Mouse (Mus musculus) kidney, embryonic 15.5 days (tissue): ENCODE measurements around the gene Rundc3a. TPM values are rescaled to one million over a fixed set of nuclear protein-coding genes. Genes with fewer than 3 reads are reported as not detected.
"Not testable (repeated sequence)": the region's sequence is repeated elsewhere in the genome, so short reads cannot be mapped to it uniquely, and the experiment has no call there.

ENCODE experiments used
- ATAC-seq: fragments of 200-750 bp; cut with Nextera tagmentation; replicated peaks from 2 replicates; pipeline ENCODE4 v1.8.0; 2017; ENCODE audit warnings: moderate TSS enrichment; ENCODE audit not compliant: low FRiP score
- H3K27ac ChIP-seq: fragments of 300-500 bp; sonication (generic); 2 replicates; pipeline ENCODE4 v1.5.1; 2015; ENCODE audit warnings: mild to moderate bottlenecking, inconsistent platforms
- H3K27me3 ChIP-seq: fragments of 300-500 bp; sonication (generic); 2 replicates; pipeline ENCODE4 v1.6.1; 2015; ENCODE audit warnings: inconsistent platforms
- H3K36me3 ChIP-seq: fragments of 300-500 bp; sonication (generic); 2 replicates; pipeline ENCODE4 v1.6.1; 2015; ENCODE audit warnings: inconsistent platforms
- H3K4me1 ChIP-seq: fragments of 300-500 bp; sonication (generic); 2 replicates; pipeline ENCODE4 v1.6.1; 2015; ENCODE audit warnings: inconsistent platforms
- H3K4me2 ChIP-seq: fragments of 300-500 bp; sonication (generic); 2 replicates; pipeline ENCODE4 v1.6.1; 2015; ENCODE audit warnings: moderate library complexity, mild to moderate bottlenecking, inconsistent platforms
- H3K4me3 ChIP-seq: fragments of 300-500 bp; sonication (generic); replicated peaks from 2 replicates; pipeline ENCODE4 v1.5.1; 2015; ENCODE audit warnings: mild to moderate bottlenecking, inconsistent platforms
- H3K9ac ChIP-seq: fragments of 300-500 bp; sonication (generic); 2 replicates; pipeline ENCODE4 v1.6.1; 2015; ENCODE audit warnings: mild to moderate bottlenecking, inconsistent platforms
- H3K9me3 ChIP-seq: fragments of 300-500 bp; sonication (generic); replicated peaks from 2 replicates; pipeline ENCODE4 v1.6.1; 2016; ENCODE audit warnings: inconsistent platforms
- WGBS: fragments of 180-500 bp; shearing (Covaris S2); methylation state at CpG from one replicate; pipeline ENCODE4 v1.1.7; 2015; ENCODE audit warnings: mixed read lengths; 5-methylcytosine and 5-hydroxymethylcytosine counted together
- polyA plus RNA-seq: library from polyadenylated mRNA; unstranded; fragments of >200 nt; fragmentation: Nextera tagmentation; extraction: Ambion mirVana; gene quantifications from 2 replicates; pipeline ENCODE4 v1.2.1, GENCODE M21; 2015

Rundc3a gene
- polyA plus RNA-seq, 1 experiment from 2014 or later, result 4.9 TPM

- H3K27ac ChIP-seq, result no peak overlapping the region
- no peak overlapping the region for H3K4me3 ChIP-seq
- 0 out of 2 replicates have a peak, but pooled peaks cover 3% of the 10 kb centered on the region for H3K4me1 ChIP-seq
- ATAC-seq, result no peak
- H3K9ac ChIP-seq, result no peak overlapping the region
- H3K27me3 ChIP-seq, result no peaks in the 10 kb centered on the region
- WGBS, result 94% methylated on average over 1 of the region's 1 CpGs
- no peak overlapping the region for H3K4me2 ChIP-seq
- no peaks in the 10 kb centered on the region for H3K36me3 ChIP-seq
- H3K9me3 ChIP-seq, result 0 out of 2 replicates have a peak, but pooled peaks cover 3% of the 10 kb centered on the region
Measured at GRCm38 (mm10) chr11:102383365-102384136, 9.7 kb upstream of the Rundc3a start.

GRCm38 (mm10) chr11:102384418-102384817 is 8.8 kb upstream of the Rundc3a start:
- Histone ChIP-seq H3K27ac (no peak overlapping the region), H3K9ac (no peak overlapping the region), H3K9me3 (no peaks in the 10 kb centered on the region), H3K4me3 (no peak overlapping the region), H3K36me3 (no peaks in the 10 kb centered on the region), H3K4me2 (no peak overlapping the region), H3K4me1 (0 out of 2 replicates have a peak, but pooled peaks cover 3% of the 10 kb centered on the region), H3K27me3 (no peaks in the 10 kb centered on the region)
- no peak for ATAC-seq
- WGBS, result 66% methylated on average over 2 of the region's 2 CpGs

GRCm38 (mm10) chr11:102385075-102385474 is 8.1 kb upstream of the Rundc3a start:
- Histone ChIP-seq H3K27ac (no peak overlapping the region), H3K27me3 (no peaks in the 10 kb centered on the region), H3K9ac (no peak overlapping the region), H3K9me3 (no peaks in the 10 kb centered on the region), H3K4me3 (no peak overlapping the region), H3K4me2 (no peak overlapping the region), H3K4me1 (0 out of 2 replicates have a peak, but pooled peaks cover 3% of the 10 kb centered on the region), H3K36me3 (no peaks in the 10 kb centered on the region)
- WGBS, result 52% methylated on average over 4 of the region's 4 CpGs
- ATAC-seq, result no peak

DNA sequence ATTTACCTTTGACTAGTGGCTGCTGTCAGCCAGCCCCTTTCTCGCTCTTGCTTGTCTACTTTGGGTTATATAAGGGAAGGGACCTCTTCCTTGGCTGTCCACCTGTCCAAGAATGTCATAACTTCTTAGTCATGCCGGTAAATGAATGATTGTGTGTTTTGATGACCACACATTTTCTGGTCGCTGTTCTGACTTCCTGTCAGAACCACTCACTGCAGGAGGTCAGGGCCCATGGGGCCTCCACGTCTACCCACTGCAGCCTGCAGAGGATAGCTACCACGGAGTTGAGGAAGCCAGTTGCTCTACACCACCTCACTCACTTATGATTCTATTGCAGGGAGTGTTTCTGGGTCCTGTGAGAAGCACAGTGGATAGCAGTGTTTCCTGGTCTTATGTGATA is 7.1 kb upstream of the Rundc3a start:
- Histone ChIP-seq H3K4me1 (no peaks in the 10 kb centered on the region), H3K9ac (no peak overlapping the region), H3K27me3 (no peaks in the 10 kb centered on the region), H3K4me2 (no peak overlapping the region), H3K4me3 (no peak overlapping the region), H3K27ac (no peak overlapping the region), H3K9me3 (no peaks in the 10 kb centered on the region), H3K36me3 (no peaks in the 10 kb centered on the region)
- no peak for ATAC-seq
- WGBS, result 57% methylated on average over 5 of the region's 5 CpGs

DNA sequence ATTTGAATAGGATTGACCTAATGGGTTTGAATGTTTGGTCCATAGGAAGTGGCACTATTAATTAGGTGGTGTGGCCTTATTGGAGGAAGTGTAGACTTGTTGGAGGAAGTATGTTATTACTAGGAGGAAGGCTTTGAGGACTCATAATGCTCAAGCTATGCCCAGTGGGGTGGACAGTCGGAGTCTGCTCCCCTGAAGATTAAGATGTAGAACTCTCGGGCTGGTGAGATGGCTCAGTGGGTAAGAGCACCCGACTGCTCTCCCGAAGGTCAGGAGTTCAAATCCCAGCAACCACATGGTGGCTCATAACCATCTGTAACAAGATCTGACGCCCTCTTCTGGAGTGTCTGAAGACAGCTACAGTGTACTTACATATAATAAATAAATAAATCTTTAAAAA is 3.8 kb upstream of the Rundc3a start:
- H3K4me2 ChIP-seq, H3K27ac ChIP-seq, H3K36me3 ChIP-seq, H3K4me3 ChIP-seq, H3K9me3 ChIP-seq, H3K9ac ChIP-seq, ATAC-seq: not testable (repeated sequence)
- WGBS, result 83% methylated on average over 4 of the region's 5 CpGs
- Histone ChIP-seq H3K27me3 (peaks cover 16% of the 10 kb centered on the region), H3K4me1 (peaks cover 21% of the 10 kb centered on the region)

DNA sequence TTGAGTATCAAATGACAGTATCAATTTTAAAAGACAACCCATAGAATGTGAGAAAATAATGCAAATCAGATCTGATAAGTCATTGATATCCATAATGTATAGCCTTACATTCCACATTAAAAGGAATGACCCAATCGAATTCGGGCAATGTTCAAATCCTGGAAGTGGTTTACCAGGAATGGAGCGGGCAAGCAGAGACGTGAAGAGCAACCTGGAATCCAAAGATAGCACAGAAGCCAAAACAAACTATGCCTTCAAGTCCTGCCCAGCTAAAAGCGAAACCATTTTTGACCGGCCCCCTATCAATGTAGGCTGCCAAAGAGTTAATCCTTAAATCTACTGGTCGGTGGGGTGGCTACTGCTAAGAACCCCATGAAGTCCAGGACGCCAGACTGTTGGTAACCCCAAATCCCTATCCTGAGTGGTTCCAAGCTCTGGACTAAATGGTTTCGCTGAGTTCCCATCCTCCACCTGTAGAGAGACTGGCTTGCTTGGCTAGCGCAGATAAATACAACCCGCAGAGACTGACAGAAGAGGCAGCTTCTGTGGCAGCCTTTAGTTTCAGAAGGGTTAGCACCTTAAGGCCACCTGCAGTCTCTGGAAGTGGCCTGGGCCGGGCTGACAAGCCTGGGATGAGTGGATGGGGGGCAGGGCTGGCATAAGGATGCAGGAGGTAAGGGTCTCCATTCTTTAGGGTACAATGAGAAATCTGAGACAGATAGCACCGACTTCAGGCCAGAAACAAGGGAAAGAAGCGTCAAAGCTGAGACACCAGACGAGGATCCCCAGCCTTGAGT is 564 bp upstream of the Rundc3a start:
- H3K4me2 ChIP-seq, result peak overlapping the region; percentile 95
- ATAC-seq, result peak; percentile 45; the same call in 1 of the 2 replicates
- no peak overlapping the region for H3K27ac ChIP-seq
- 22% methylated on average over 15 of the region's 15 CpGs for WGBS
- H3K27me3 ChIP-seq, result peaks cover 44% of the 10 kb centered on the region
- H3K4me3 ChIP-seq, result peak overlapping the region; percentile 47
- H3K9me3 ChIP-seq, result no peaks in the 10 kb centered on the region
- H3K36me3 ChIP-seq, result no peaks in the 10 kb centered on the region
- peaks cover 25% of the 10 kb centered on the region for H3K4me1 ChIP-seq
- no peak overlapping the region for H3K9ac ChIP-seq

DNA sequence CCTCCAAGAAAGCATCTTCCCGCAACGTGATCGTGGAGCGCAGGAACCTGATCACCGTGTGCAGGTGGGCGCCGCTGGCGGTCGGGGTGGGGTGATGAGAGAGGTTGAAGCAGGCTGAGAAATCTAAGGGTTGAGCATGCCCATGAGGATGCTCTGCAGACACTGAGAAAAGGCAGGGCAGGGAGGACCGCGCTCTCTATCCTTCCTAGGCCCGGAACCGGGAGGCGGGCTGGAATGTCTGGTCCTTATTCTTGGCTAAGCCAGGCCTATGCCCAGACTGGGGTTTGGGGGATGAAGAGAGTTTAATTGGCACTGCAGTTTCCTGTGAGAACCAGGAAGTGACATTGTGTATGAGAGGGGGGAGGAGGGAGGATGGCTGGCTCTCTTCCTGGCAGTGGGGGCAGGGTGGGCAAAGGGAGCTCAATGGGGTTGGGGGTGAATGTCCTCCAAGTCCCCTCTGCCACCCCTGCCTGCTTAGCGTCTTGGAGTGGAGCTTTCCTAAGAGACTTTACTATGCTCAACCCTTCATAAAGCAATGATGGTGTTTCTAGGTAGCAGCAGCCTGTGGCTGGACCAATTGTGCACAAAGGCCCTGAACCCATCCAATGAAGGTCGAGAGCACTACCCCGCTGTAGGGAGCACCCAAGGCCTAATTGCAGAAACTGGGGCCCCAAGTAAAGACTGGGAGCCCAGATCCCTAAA is 667 bp downstream of the Rundc3a start:
- 8% methylated on average over 17 of the region's 17 CpGs for WGBS
- no peaks in the 10 kb centered on the region for H3K36me3 ChIP-seq
- no peaks in the 10 kb centered on the region for H3K9me3 ChIP-seq
- H3K27ac ChIP-seq, result peak overlapping the region; percentile 27; the same call in 1 of the 2 replicates
- H3K4me1 ChIP-seq, result peaks cover 31% of the 10 kb centered on the region
- H3K27me3 ChIP-seq, result peaks cover 56% of the 10 kb centered on the region
- no peak; the same call in none of the 2 replicates for ATAC-seq
- peak overlapping the region; percentile 95 for H3K4me2 ChIP-seq
- peak overlapping the region; percentile 36; the same call in 1 of the 2 replicates for H3K9ac ChIP-seq
- peak overlapping the region; percentile 47 for H3K4me3 ChIP-seq

DNA sequence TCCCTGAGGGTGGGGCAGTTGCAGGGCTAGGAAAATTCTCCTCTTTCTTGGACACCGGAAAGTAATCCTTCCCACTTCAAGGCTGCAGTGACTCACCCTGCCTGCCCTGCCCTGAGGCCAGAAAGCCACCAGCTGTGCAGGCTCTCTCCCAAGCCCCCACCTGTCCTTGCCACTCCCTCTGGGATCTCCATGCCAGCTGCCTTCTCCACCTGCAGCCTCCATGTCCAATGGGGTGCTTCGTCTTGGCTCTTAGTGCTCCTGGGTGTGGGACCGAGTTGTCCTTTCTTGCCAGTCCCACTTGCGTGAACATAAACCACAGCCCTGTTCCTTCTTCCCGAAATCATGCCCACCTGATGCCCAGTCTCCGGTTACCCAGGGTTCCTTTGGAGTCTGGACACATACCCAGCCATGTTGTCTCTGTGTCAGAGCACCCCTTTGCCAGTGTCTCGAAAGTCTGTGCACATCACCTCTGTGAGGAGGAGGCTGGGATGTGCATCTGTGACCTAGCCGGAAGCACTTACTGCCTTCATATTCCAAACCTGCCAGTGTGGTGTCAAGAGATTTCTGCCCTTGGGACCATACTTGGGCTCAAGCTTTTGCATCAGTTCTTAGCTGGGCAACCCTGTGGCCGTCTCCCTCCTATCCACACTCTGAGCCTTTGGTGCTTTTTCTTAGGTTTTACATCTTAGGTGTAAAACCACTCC is 1.4 kb downstream of the Rundc3a start:
- Histone ChIP-seq H3K9me3 (no peaks in the 10 kb centered on the region), H3K4me3 (no peak overlapping the region), H3K27ac (no peak overlapping the region), H3K36me3 (no peaks in the 10 kb centered on the region), H3K9ac (no peak overlapping the region), H3K4me2 (peak overlapping the region; percentile 95), H3K27me3 (peaks cover 63% of the 10 kb centered on the region), H3K4me1 (peaks cover 38% of the 10 kb centered on the region)
- 82% methylated on average over 9 of the region's 9 CpGs for WGBS
- no peak for ATAC-seq

- no peak for ATAC-seq
- 5% methylated on average over 5 of the region's 5 CpGs for WGBS
- Histone ChIP-seq H3K9me3 (no peaks in the 10 kb centered on the region), H3K27me3 (peaks cover 70% of the 10 kb centered on the region), H3K4me3 (no peak overlapping the region), H3K36me3 (no peaks in the 10 kb centered on the region), H3K4me1 (peaks cover 45% of the 10 kb centered on the region), H3K27ac (no peak overlapping the region), H3K9ac (no peak overlapping the region), H3K4me2 (no peak overlapping the region)
Measured at GRCm38 (mm10) chr11:102395250-102395649, 2.0 kb downstream of the Rundc3a start.

DNA sequence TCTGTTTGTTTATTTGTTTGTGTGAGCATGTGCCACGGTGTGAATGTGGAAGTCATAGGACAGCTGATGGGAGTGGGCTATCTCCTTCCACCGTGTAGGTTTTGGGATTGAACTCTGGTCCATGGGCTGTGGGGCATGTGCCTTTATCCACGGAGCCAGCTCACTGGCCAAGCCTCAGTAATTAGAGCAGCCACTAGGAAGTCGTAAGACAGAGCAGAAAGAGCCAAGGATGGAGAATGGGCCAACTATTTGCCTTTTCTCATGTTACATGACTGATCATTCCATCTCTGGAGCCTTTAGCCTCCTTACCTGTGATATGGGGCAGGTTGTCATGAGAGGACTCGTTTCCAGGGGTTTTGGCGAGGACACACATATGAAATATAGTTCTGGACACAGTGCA is 3.1 kb downstream of the Rundc3a start:
- peaks cover 79% of the 10 kb centered on the region for H3K27me3 ChIP-seq
- no peak overlapping the region for H3K27ac ChIP-seq
- H3K4me2 ChIP-seq, result no peak overlapping the region
- H3K9ac ChIP-seq, result no peak overlapping the region
- WGBS, result 49% methylated on average over 6 of the region's 6 CpGs
- no peaks in the 10 kb centered on the region for H3K36me3 ChIP-seq
- H3K4me3 ChIP-seq, result no peak overlapping the region
- no peaks in the 10 kb centered on the region for H3K9me3 ChIP-seq
- ATAC-seq, result no peak
- peaks cover 55% of the 10 kb centered on the region for H3K4me1 ChIP-seq

- H3K9ac ChIP-seq, result no peak overlapping the region
- H3K36me3 ChIP-seq, result no peaks in the 10 kb centered on the region
- ATAC-seq, result no peak
- H3K27me3 ChIP-seq, result peaks cover 79% of the 10 kb centered on the region
- H3K9me3 ChIP-seq, result no peaks in the 10 kb centered on the region
- no peak overlapping the region for H3K4me3 ChIP-seq
- peaks cover 55% of the 10 kb centered on the region for H3K4me1 ChIP-seq
- whole genome bisulfite sequencing, result 76% methylated on average over 7 of the region's 7 CpGs
- no peak overlapping the region for H3K27ac ChIP-seq
- H3K4me2 ChIP-seq, result no peak overlapping the region
Measured at GRCm38 (mm10) chr11:102396671-102397141, 3.5 kb downstream of the Rundc3a start.
